Mouse (Mus musculus) right cerebral cortex, postnatal 10 days (tissue): ENCODE measurements at regions not wholly inside any gene's neighbourhood (a gene's known extent, or its start where the extent isn't known, plus 50 kb on each side); places are given as distances from the start of the nearest gene placed in this dataset.
A peak's percentile ranks its signal among the peaks of the same experiment; 100 is the strongest.

ENCODE experiments used
- DNase-seq, 2 experiments: peaks; one replicate each; pipeline ENCODE4 v3.0.0; 2021; ENCODE audit warnings: low spot score in 2 of 2

GRCm38 (mm10) chr5:52092273-52092672 is 98.0 kb downstream of the Dhx15 start:
- no peak for DNase-seq

- DNase-seq = no peak
Measured at GRCm38 (mm10) chr5:52088131-52088530, 102.2 kb downstream of the Dhx15 start.

- DNase-seq = no peak
Measured at GRCm38 (mm10) chr5:52086766-52087429, 103.4 kb downstream of the Dhx15 start.

- peak; percentile 39 to 55 for DNase-seq
Measured at GRCm38 (mm10) chr5:52080268-52080667, 110.0 kb downstream of the Dhx15 start.

GRCm38 (mm10) chr5:52077696-52078095 is 112.6 kb downstream of the Dhx15 start:
- no peak for DNase-seq

- no peak for DNase-seq
Measured at GRCm38 (mm10) chr5:52075096-52075495, 115.2 kb downstream of the Dhx15 start.

GRCm38 (mm10) chr5:52064804-52065451 is 125.4 kb downstream of the Dhx15 start:
- peak; percentile 78 to 87 for DNase-seq

- DNase-seq = no peak
Measured at GRCm38 (mm10) chr5:52062214-52062613, 128.1 kb downstream of the Dhx15 start.

GRCm38 (mm10) chr5:52061226-52061625 is 129.1 kb downstream of the Dhx15 start:
- DNase-seq = no peak

- no peak for DNase-seq
Measured at GRCm38 (mm10) chr5:52057261-52057660, 133.1 kb downstream of the Dhx15 start.

- no peak for DNase-seq
Measured at GRCm38 (mm10) chr5:52052072-52052465, 138.2 kb downstream of the Dhx15 start.

GRCm38 (mm10) chr5:52051383-52052071 is 138.8 kb downstream of the Dhx15 start:
- DNase-seq = peak; percentile 55 to 61

- no peak for DNase-seq
Measured at GRCm38 (mm10) chr5:52048790-52049189, 141.5 kb downstream of the Dhx15 start.

- no peak for DNase-seq
Measured at GRCm38 (mm10) chr5:52046704-52047103, 143.6 kb downstream of the Dhx15 start.

GRCm38 (mm10) chr5:52044101-52044500 is 146.2 kb downstream of the Dhx15 start:
- no peak for DNase-seq

GRCm38 (mm10) chr5:52041447-52041846 is 148.9 kb downstream of the Dhx15 start:
- DNase-seq = no peak

GRCm38 (mm10) chr5:52040427-52041312 is 149.6 kb downstream of the Dhx15 start:
- peak; percentile 65 to 75 for DNase-seq

GRCm38 (mm10) chr5:52035339-52035738 is 155.0 kb downstream of the Dhx15 start:
- DNase-seq = no peak

- no peak for DNase-seq
Measured at GRCm38 (mm10) chr5:52027478-52027877, 162.8 kb downstream of the Dhx15 start.

- no peak for DNase-seq
Measured at GRCm38 (mm10) chr5:52026148-52026547, 164.2 kb downstream of the Dhx15 start.

- DNase-seq = peak; percentile 84 to 87
Measured at GRCm38 (mm10) chr5:52023212-52023611, 167.1 kb downstream of the Dhx15 start.

- no peak for DNase-seq
Measured at GRCm38 (mm10) chr5:52016992-52017391, 173.3 kb downstream of the Dhx15 start.
